Mouse (Mus musculus): Measurements from ENCODE around the gene Atp4a.
"Not testable (repeated sequence)": the region's sequence is repeated elsewhere in the genome, so short reads cannot be mapped to it uniquely, and the experiment has no call there.

Atp4a gene

DNA sequence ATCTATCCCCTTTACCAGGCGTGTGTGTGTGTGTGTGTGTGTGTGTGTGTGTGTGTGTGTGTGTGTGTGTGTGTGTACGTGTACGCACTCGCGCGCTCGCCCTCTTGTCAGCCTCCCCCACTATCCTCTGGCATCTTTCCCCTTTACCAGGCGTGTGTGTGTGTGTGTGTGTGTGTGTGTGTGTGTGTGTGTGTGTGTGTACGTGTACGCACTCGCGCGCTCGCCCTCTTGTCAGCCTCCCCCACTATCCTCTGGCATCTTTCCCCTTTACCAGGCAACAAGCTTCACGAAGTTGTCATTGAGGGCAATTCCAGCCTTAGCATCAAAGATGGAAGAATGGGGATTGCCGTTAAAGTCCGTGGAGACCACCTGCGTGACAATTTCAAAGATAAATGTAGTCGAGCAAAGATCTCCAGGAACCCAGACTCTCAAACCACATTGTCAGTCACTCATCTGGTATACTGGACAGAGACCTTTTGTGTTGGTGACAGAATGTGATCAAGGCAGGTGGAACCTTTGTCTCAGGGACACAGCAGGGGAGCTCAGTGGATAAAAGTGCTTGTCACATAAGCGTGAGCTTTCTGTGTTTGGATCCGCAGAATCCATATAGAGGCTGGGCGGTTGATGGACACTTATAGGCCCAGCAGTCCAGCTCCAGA is 18.2 kb downstream of the Atp4a start:
- not testable (repeated sequence) for DNase-seq (ENCODE audit: low spot score)

DNA sequence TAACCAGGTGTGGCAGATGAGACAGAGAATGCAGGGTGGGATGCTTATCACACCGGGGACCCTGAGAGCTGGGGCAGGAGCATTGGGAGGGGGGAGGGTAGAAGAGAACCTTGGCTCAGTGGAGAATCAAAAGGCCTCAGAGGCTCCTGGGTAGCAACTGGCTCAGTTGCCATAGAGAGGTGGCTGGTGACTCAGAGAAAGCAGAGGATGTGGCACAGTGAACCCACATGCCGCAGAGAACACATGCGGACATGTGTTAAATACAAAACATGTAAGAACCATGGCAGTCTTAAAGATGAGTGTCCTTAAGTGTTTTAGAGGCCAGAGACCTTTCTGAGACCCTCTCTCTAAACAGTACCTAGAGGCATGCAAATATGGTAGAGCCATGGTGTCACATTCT is 24.2 kb downstream of the Atp4a start:
- DNase-seq (ENCODE audit: low spot score): no peak

DNA sequence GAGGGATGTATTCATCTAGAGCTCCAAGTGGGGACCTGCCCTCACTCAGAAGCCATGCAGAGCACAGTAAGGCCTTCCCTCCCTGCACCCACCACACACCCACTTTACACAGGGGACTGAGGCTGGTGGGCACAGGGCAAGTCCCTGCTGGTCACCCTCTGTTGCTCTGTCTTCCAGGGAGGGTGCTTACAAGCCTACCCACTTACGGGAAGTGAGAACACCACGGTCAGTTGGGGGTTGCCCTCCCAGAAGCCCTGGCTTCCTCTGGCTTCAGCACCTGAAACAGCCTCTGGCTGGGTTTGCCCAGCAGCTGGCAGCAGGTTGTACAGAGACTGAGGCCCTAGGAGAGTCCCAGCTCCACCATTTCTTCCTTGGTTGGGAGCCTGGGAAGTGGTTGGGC is 30.6 kb downstream of the Atp4a start:
- DNase-seq (ENCODE audit: low spot score): not testable (repeated sequence)

DNA sequence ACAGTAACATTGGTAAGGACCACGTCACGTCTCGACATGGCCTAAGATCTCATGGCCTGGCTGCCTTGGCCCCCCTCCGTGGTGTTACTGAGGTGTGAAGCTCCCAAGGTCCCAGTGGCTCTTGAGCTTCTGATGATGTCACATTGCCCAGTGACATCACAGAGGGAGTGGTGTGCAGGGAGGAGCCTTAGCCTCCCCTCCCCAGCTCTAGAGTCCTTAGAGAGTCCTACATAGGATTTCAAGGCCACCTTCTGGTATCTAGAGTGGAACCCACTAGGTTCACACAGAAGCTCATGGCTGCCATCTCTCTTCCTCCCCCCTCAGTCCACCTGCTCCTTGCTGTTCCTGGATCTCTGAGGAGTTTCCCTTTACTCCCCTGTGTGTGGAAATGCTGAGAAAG is 31.6 kb downstream of the Atp4a start, which contains the start of gene Gapdhs:
Gene Gapdhs, minus strand, starts transcription at position 65 of the 400 bp plus-strand sequence.
- DNase-seq (ENCODE audit: low spot score): not testable (repeated sequence)

DNA sequence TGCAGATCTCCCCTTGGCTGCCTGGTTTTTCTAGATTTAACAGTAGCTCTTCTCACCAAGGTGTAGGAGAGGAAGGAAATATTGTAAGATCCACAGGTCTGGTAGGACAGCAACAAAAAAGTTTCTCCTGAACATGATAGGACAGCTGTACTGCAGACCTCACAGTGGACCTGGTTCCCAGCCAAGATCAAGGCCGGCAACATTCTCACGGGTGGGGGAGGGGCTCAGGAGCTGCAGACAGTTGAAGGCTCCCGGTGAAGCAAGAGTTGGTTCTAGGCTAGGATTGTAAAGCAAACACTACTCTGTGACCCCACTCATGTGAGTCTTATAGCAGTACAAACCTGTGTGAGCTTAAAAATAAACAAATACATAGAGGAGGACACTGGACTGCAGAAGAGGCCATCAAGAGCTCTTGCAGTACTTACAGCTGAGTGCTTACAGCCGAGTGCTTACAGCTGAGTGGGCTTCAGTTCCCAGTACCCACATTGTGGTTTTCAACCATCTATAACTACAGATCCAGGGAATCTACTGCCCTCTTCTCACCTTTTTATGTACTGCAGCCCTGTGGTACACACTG is 32.1 kb downstream of the Atp4a start:
- no peak for DNase-seq (ENCODE audit: low spot score)

DNA sequence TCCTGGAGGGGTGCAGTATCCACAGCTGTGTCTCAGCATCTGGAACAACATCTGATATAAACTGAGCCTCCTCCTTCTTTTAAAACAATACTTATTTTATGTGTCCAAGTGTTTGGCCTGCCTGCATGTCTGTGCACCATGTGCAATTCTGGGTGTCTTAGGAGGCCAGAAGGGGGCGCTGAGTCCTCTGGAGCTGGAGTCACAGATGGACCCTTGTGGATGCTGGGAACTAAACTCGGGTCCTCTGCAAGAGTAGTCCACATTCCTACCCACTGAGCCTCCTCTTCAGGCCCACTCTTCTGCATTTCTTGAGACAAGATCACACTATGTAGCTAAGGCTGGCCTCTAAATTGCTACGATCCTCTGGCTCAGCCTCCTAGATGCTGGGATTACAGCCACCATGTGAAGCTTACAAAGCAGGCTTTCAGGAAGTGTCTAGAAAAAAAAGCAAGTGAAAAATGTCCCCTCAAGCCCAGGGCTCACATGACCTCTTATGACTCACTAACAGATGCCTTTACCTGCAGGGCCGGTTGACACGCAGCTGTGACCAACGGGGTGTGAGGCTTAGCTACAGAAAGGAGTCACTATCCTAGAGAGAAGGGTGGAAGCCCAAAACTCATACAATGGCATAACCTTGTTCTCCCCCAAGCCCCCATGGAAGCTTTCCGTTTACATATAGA is 35.7 kb downstream of the Atp4a start:
- no peak for DNase-seq (ENCODE audit: low spot score)

DNA sequence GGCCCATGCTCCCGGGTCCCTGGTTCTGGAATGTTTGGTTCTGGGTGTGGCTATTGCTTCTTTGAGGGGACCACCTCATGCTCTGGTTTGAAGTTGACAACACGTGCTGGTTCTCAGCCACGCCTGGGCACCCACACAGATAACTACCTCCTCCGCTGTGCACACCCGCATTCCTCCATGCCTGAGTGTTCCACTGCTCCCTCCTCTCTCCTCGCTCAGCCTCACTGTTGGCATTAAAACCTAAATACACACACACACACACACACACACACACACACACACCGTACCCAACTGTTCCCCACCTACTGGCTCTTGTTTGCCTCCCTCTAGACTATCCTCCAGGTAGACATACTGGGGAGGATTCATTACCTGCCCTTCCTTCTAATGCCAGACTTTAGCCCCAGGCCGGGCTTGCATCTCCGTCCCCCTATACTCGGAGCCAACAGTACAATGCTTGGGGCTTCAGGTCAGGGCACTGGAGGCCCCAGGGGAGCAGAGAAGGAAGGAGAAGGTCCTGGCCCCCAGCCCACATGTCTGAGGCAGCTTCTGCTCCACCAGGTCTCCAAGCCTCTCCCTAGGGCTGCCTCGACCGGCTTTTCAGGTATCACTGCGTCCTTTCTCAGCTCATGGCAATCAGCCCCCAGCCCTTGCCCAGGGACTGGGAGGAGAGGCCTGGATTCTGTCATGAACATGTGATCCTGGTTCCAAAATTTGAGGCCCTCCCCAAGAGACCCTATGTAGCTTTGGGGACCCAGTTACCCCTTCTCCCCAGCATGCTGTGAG is 38.0 kb downstream of the Atp4a start:
- DNase-seq (ENCODE audit: low spot score): no peak

DNA sequence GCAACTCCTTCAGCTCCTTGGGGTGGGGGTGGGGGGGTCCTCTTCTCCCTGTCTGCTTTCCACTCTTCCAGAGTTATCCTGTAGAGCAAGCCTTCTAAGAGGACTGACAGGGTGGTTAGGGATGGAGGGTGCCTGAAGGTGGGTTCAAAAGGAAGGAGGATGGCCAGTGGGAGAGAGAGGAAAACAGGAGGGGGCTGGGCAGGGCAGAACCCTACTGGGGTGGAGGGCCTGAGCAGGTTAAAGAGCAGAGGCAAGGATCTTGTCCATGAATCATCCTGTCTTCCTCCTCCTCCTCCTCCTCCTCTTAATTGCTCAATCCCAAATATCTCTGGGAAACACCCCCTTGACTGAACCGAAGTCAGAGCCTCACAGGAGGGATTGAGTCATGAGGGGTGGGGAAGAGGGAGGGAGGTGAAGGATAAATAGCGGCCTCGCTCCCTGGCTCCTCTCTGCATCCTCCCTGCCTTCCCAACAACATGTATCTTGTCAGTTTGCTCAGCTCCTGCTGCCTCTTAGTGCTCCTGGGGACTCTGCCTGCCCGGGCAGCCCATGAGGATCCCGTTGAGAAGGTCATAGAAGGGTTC is 39.2 kb downstream of the Atp4a start, which contains the start of gene Sbsn:
Gene Sbsn, plus strand, starts transcription at position 386 of the 584 bp plus-strand sequence.
- no peak for DNase-seq (ENCODE audit: low spot score)

DNA sequence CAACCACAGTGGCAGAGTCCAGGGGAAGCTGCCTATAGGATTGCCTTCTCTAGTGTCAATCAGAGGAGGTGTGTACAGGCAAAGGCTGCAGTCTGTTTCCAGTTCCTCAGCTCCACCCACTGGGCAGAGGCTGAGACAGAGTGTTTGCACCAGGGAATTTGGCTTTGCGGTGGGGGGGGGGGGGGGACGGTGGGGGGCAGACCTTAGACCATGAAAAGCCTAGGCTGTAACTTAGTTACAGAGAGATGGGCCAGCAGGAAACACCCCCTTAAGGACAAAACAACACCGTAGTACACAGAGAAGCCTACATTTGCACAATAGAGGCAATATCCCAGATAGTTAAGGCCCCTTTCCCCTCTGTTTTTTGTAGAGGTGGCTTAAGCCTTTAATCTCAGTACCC is 45.0 kb downstream of the Atp4a start:
- no peak for DNase-seq (ENCODE audit: low spot score)

DNA sequence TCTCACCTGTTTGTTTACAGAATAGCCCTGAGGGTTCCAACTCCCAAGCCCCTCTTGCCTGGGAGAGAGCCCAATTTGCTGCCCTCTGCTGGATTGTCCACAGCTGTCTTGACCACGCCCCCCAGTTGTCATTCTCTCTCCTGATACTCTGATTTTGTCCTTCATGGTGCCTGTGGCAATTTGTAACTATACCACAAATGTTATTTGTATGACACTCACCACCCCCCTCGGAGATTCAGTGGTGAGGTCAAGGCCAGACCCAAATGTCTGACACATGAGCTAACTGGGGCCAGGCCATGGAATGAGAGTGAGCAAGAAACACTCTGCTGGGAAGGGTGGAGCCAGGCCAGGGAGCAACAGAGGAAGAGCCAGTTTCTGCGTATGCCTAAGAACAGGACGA is 46.8 kb downstream of the Atp4a start:
- DNase-seq (ENCODE audit: low spot score): peak; percentile 30

DNA sequence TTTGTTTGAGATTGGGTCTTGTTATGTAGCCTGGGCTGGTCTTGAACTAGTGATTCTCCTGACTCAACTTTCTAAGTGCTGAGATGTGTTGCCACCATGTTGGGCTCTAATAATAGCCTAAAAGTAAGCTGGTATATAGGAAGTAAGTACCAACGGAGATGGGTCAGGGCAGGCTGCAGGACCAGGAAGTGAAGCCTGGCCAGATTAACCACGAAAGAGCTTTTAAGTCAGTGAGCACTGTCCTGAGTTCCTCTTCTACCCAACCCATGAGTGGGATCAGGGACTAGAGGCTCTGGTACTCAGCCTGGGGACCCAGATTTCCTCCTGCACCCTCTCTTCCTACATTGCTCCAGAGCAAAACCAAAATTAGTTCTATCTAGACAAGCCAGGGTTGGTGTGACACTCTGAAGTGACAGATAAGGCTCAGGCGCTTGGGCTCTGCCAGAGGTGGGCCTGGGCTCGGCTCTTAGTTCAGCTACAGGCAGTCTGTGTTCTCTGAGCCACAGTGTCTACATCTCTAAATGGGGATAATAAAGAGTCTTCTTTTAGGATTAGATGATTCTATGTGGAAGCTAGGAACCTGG is 49.9 kb downstream of the Atp4a start:
- DNase-seq (ENCODE audit: low spot score): no peak

DNA sequence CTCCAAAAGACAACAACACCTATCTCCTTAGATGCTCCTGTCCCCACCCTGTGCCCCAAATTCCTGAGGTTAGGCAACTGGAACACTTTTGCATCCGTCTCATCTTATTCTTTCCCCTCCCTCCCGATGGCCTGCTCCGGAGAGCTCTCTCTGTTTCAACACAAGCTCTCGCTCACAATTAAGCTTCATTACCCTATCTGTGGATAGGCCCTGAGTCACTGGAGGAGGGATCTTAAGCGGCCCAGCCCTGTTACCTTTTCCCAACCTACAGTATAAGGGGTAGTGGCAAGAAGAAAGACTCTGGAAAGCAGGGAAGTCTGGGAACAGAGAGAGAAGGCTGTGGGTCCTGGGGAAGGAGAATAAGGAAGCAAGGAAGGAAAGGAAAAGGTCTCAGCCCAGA is 51.4 kb downstream of the Atp4a start, which contains the start of gene Dmkn:
Gene Dmkn, plus strand, starts transcription at position 301 of the 400 bp plus-strand sequence.
- DNase-seq (ENCODE audit: low spot score): no peak

DNA sequence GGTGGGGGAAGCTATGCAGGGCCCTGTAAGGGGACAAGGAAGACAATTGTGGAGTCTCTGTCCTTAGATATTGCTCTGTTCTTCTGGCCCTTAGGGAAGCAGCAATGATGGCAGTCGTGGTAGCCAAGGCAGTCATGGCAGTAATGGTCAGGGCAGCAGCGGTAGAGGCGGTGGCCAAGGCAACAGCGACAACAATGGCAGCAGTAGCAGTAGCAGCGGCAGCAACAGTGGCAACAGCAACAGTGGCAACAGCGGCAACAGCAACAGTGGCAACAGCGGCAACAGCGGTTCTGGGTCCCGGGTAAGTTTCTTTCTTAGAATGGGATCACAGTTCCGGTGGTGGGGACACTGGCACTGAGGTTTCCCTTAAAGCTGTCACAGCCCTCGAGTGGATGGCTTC is 53.2 kb downstream of the Atp4a start:
- DNase-seq (ENCODE audit: low spot score): no peak

DNA sequence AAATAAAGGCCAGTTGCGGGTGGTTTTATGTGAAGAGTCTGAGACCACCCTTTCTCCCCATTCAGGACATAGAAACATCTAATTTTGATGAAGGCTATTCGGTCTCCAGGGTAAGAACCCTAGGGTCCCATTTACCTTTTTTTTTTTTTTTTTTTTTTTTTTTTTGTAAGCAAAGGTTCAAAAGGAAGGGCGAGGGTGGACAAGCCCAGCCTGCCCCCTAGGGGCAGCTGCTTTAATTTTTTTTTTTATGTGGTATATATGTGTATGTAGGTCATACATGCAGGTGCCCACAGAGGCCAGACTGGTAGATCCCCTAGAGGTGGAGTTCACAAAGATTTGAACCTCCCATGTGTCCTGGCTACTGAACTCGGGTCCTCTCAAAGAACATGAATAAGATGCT is 54.4 kb downstream of the Atp4a start:
- no peak for DNase-seq (ENCODE audit: low spot score)

DNA sequence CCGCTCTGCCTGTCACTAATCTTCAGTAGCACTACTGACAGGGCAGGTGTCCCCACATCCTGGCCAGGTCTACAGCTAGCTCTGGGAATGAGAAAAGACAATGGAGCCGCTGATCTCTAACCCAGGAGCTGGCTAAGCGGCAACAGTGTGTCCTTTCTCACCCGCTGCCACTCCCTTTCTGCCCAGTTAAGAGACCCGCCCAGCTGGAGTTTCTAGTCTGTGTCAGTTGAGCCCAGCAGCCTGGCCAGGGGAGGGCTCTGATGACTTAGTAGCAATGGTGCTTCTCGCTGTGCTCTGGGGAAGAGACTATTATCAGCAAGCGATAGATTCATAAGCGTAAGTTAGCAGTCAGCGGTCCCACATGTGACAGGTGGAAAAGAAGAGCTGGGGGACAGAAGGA is 57.2 kb downstream of the Atp4a start:
- peak; percentile 55 for DNase-seq (ENCODE audit: low spot score)

Data from MN1 (cell line).